Mouse (Mus musculus) G1E (cell line): ENCODE results near the gene Nomo1.

Source experiments
- CTCF ChIP-seq: IDR thresholded peaks from 2 replicates; pipeline ENCODE4 v1.5.1; 2012; ENCODE audit warnings: low read depth, low read length, inconsistent platforms, mixed read lengths
- GATA1 ChIP-seq: IDR thresholded peaks from 2 replicates; pipeline ENCODE4 v1.6.1; 2012; ENCODE audit warnings: borderline replicate concordance, low read length, inconsistent platforms, mixed read lengths
- TAL1 ChIP-seq: conservative IDR thresholded peaks from 2 replicates; pipeline ENCODE4 v1.6.1; 2012; ENCODE audit warnings: low read depth, low read length, inconsistent platforms, mixed read lengths

DNA sequence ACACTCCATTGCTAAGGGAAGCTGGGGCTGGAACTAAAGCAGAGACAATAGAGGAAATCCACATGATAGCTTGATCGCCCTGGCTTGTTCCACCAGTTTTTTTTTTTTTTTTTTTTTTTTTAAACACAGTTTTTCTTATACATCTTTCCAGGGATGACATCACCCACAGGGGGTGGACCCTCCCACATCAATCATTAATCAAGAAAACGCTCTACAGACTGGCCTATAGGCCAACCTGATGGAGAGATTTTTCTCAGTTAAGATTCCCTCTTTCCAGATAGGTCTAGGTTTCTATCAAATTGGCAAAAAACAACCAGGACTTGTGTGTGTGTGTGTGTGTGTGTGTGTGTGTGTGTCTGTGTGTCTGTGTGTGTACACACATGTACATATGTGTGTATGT, 6.4 kb downstream of the Nomo1 start:
- no peak for TF ChIP-seq CTCF
- no peak for TF ChIP-seq GATA1
- no peak for TF ChIP-seq TAL1
